Mouse (Mus musculus) ZHBTc4 (cell line): ENCODE measurements at regions not wholly inside any gene's neighbourhood (a gene's known extent, or its start where the extent isn't known, plus 50 kb on each side); places are given as distances from the start of the nearest gene placed in this dataset.

Source experiments
- DNase-seq: peaks from one replicate; pipeline ENCODE4 v3.0.0-alpha.2; 2011; ENCODE audit warnings: low read depth, low spot score

- DNase-seq = no peak
These were observed 260.6 kb downstream of the Epha4 start for GRCm38 (mm10) chr1:77254276-77254675.

GRCm38 (mm10) chr1:77256115-77256842, 258.6 kb downstream of the Epha4 start:
- no peak for DNase-seq

GRCm38 (mm10) chr1:77258730-77259310, 256.1 kb downstream of the Epha4 start:
- no peak for DNase-seq

GRCm38 (mm10) chr1:77259789-77260188, 255.1 kb downstream of the Epha4 start:
- DNase-seq = peak; percentile 75

GRCm38 (mm10) chr1:77261678-77262077, 253.2 kb downstream of the Epha4 start:
- DNase-seq = no peak

- DNase-seq = no peak
These were observed 249.2 kb downstream of the Epha4 start for GRCm38 (mm10) chr1:77265677-77266076.

GRCm38 (mm10) chr1:77267311-77268003, 247.4 kb downstream of the Epha4 start:
- DNase-seq = no peak

GRCm38 (mm10) chr1:77275297-77275696, 239.6 kb downstream of the Epha4 start:
- DNase-seq = no peak

GRCm38 (mm10) chr1:77279566-77279965, 235.3 kb downstream of the Epha4 start:
- DNase-seq = no peak

- no peak for DNase-seq
These were observed 234.4 kb downstream of the Epha4 start for GRCm38 (mm10) chr1:77280373-77281038.

GRCm38 (mm10) chr1:77281741-77282140, 233.1 kb downstream of the Epha4 start:
- no peak for DNase-seq

GRCm38 (mm10) chr1:77298713-77299132, 216.2 kb downstream of the Epha4 start:
- no peak for DNase-seq

- no peak for DNase-seq
These were observed 214.1 kb downstream of the Epha4 start for GRCm38 (mm10) chr1:77300806-77301205.

- DNase-seq = no peak
These were observed 210.1 kb downstream of the Epha4 start for GRCm38 (mm10) chr1:77304770-77305169.

- no peak for DNase-seq
These were observed 207.1 kb downstream of the Epha4 start for GRCm38 (mm10) chr1:77307745-77308144.

GRCm38 (mm10) chr1:77313119-77313518, 201.8 kb downstream of the Epha4 start:
- peak; percentile 33 for DNase-seq

GRCm38 (mm10) chr1:77315347-77315746, 199.5 kb downstream of the Epha4 start:
- no peak for DNase-seq

- no peak for DNase-seq
These were observed 198.7 kb downstream of the Epha4 start for GRCm38 (mm10) chr1:77316198-77316597.
